Mouse (Mus musculus) spleen, adult 2 months (tissue): ENCODE measurements around the gene Ninj2. TPM values are rescaled to one million over a fixed set of nuclear protein-coding genes. Genes with fewer than 3 reads are reported as not detected.

Experiments used
- DNase-seq, 2 experiments: peaks; one replicate each; pipeline versions ENCODE4 v3.0.0 to v3.0.0-alpha.2; 2012 to 2021; ENCODE audit warnings: low spot score in 2 of 2, low read depth in 1 of 2
- H3K27ac ChIP-seq: fragments of 200-500 bp; 2 replicates; pipeline ENCODE4 v1.5.1; 2012; ENCODE audit warnings: low read length, inconsistent platforms; ENCODE audit not compliant: insufficient read depth
- H3K27me3 ChIP-seq: fragments of 200-500 bp; 2 replicates; pipeline ENCODE4 v1.6.1; 2012; ENCODE audit warnings: mild to moderate bottlenecking, moderate library complexity, low read length, inconsistent platforms; ENCODE audit not compliant: control insufficient read depth, insufficient read depth
- H3K36me3 ChIP-seq: fragments of 200-500 bp; 2 replicates; pipeline ENCODE4 v1.6.1; 2012; ENCODE audit warnings: mild to moderate bottlenecking, low read length, inconsistent platforms; ENCODE audit not compliant: control insufficient read depth, insufficient read depth
- H3K4me1 ChIP-seq: fragments of 200-500 bp; 2 replicates; pipeline ENCODE4 v1.6.1; 2011; ENCODE audit warnings: inconsistent platforms; ENCODE audit not compliant: control insufficient read depth, insufficient read depth, insufficient read length
- H3K4me3 ChIP-seq: fragments of 200-500 bp; 2 replicates; pipeline ENCODE4 v1.5.1; 2011; ENCODE audit warnings: mild to moderate bottlenecking, inconsistent platforms; ENCODE audit not compliant: insufficient read depth, insufficient read length; ENCODE audit errors: extremely low read depth
- CTCF ChIP-seq: fragments of 200-500 bp; IDR thresholded peaks from 2 replicates; pipeline ENCODE4 v1.5.1; 2011; ENCODE audit warnings: mild to moderate bottlenecking, inconsistent platforms; ENCODE audit not compliant: insufficient read depth, insufficient read length, insufficient replicate concordance; ENCODE audit errors: extremely low read depth
- POLR2A ChIP-seq: fragments of 200-500 bp; IDR thresholded peaks from 2 replicates; pipeline ENCODE4 v1.6.1; 2011; ENCODE audit warnings: low read depth, low read length, inconsistent platforms
- WGBS: fragments of 180-500 bp; shearing (Covaris S2); methylation state at CpG from one replicate; pipeline ENCODE4 v1.1.7; 2018; 5-methylcytosine and 5-hydroxymethylcytosine counted together
- polyA plus RNA-seq: library from polyadenylated mRNA; depleted of rRNA; stranded (reverse); fragments of >200 nt; gene quantifications from 2 replicates; pipeline ENCODE4 v1.2.3, GENCODE M21; 2012

The Ninj2 gene
- polyA plus RNA-seq, 1 experiment = 0.19 TPM

DNA sequence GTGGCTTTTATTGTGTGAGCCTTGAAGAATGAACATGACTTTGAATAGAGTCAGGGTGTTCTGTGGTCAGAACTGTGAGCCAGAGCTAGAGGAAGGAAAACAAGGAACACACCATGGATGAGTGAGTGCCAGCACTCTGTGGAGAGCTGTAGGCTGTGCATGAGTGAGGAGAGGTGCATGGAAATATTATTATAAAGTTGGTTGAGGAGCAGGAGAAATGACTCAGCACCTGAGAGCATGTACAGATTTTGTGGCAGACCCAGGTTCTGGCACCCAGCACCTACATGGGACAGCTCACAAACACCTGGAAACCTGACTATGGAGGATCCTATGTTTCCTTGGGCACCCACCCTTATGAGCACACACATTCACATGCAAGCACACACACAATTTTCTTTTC lies 11.9 kb downstream of the Ninj2 start:
- H3K27me3 ChIP-seq = no peaks in the 10 kb centered on the region
- no peaks in the 10 kb centered on the region; the same call in 1 of the 2 replicates for H3K4me1 ChIP-seq
- TF ChIP-seq CTCF = no peak
- TF ChIP-seq POLR2A = no peak
- no peak overlapping the region for H3K4me3 ChIP-seq
- H3K36me3 ChIP-seq = no peaks in the 10 kb centered on the region
- no peak for DNase-seq
- no peak overlapping the region for H3K27ac ChIP-seq

DNA sequence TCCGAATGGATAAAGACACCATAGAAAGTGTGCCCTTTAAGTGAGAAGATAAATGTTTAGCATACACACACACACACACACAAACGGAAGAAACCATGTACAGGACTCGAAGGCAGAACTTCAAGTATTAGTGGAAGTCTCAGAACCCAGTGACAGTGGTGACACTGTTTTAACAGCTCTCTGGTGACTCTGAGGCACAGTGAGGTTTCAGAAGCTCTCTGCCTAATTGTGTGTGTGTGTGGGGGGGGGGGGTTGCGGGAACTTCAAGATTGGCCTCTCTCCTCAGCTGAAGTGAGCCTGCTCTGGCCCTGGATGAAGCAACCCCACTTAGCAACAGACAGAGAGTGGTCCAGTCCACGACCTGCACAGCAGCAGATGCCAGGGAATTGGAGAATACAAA lies 14.4 kb downstream of the Ninj2 start:
- Histone ChIP-seq H3K4me3 (no peak overlapping the region), H3K36me3 (no peaks in the 10 kb centered on the region), H3K27ac (no peak overlapping the region), H3K27me3 (no peaks in the 10 kb centered on the region), H3K4me1 (peaks cover 5% of the 10 kb centered on the region; the same call in 1 of the 2 replicates)
- TF ChIP-seq POLR2A (no peak), CTCF (no peak)
- 74% methylated on average over 5 of the region's 5 CpGs for WGBS
- no peak for DNase-seq

DNA sequence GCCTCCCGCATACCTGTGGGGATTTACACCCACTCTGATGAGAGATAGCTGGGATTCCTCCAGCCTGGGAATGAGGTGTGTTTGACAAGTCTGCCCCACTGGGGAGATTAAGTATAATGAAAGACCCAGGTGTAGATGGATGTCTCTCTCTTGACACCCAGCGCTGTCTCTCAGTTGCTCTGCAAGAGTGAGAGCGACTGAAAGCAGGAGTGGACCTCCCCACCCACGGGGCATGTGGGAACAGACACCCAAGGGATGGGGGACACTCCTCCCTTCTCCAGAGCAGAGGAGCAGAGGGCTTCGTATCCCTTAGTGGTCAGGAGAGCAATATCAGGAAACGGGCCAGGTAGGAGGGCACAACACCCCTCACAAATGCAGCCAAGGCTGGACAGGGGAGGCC lies 14.9 kb downstream of the Ninj2 start:
- DNase-seq = no peak
- no peak for TF ChIP-seq CTCF
- TF ChIP-seq POLR2A = no peak
- H3K36me3 ChIP-seq = no peaks in the 10 kb centered on the region
- H3K27me3 ChIP-seq = no peaks in the 10 kb centered on the region
- no peak overlapping the region for H3K4me3 ChIP-seq
- H3K27ac ChIP-seq = no peak overlapping the region
- WGBS = 85% methylated on average over 6 of the region's 6 CpGs
- peaks cover 6% of the 10 kb centered on the region; the same call in 1 of the 2 replicates for H3K4me1 ChIP-seq

DNA sequence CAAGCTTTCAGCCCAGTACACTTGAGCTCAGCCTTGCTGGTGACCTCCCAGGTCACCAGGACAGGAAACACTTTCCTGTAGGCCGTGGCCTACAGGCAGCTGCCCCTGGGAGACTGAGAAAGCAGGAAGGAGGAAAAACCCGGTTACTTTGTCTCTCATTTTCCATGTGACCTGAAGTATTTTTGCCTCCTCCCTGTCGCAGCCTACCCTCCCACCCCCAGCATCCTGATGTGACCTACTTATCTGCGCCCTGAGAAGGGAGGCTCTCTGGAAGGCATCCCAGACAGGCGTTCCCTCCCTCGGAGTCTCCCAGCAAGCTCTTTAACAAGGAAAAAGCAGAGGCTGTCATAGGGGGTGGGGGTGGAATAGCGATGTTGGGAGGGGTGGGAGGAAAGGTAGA lies 16.0 kb downstream of the Ninj2 start:
- TF ChIP-seq POLR2A (no peak), CTCF (no peak)
- H3K4me1 ChIP-seq = peaks cover 14% of the 10 kb centered on the region; the same call in 1 of the 2 replicates
- no peak for DNase-seq
- H3K27ac ChIP-seq = no peak overlapping the region
- WGBS = 74% methylated on average over 7 of the region's 7 CpGs
- H3K36me3 ChIP-seq = no peaks in the 10 kb centered on the region
- no peaks in the 10 kb centered on the region for H3K27me3 ChIP-seq
- no peak overlapping the region for H3K4me3 ChIP-seq

DNA sequence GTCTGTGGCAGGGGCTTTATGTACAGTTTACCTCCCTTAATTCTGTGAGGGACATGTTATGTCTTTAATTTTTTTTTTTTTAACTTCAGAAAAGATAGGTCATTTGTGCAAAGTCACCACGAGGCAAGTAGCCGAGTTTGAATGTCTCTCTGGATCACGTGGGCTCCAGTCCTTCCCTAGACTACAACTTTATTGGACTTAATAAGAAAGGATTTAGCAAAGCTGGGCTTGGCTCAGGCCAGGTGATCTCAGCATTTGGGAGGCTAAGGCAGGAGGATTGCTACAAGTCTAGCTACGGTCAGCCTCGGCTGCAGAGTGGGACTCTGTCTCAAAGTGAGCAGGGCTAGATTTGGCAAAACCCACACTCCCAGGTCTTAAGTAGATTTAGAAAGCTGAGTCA lies 16.8 kb downstream of the Ninj2 start:
- Histone ChIP-seq H3K4me1 (peaks cover 14% of the 10 kb centered on the region; the same call in 1 of the 2 replicates), H3K36me3 (no peaks in the 10 kb centered on the region), H3K4me3 (no peak overlapping the region), H3K27ac (no peak overlapping the region), H3K27me3 (no peaks in the 10 kb centered on the region)
- TF ChIP-seq POLR2A (no peak), CTCF (no peak)
- DNase-seq = no peak
- 79% methylated on average over 5 of the region's 5 CpGs for WGBS

DNA sequence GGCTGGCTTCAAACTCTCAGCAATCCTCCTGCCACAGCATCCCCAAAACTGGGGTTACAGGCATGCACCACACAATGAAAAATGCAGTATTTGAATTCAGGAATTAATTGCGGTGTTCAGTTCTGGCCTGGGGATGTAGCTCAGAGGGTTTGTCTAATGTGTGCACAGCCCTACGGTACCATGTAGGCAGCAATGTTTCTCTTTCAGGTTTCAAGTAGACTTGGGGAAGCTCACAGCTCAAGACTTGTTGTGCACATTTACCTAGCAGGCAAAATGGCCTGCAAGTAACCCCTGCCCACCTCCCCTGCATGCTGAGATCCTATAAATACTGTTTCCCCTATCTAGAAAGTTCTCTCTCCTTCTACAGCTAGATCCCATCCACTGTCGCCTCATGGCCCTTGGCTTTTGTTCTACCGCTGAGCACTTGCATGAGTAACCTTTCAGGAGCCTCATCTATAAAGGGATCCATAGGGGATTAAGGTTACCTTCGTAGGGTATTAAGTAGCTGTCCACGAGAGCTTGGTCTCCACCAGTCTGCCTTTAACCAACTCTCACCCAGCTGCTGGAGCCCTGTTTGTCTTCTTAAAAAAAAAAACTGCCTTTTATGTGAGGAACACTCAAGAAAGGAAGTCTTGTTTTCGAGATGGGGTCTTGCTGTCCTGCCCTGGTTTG lies 17.7 kb downstream of the Ninj2 start:
- H3K27ac ChIP-seq = no peak overlapping the region
- no peaks in the 10 kb centered on the region for H3K36me3 ChIP-seq
- TF ChIP-seq CTCF (no peak), POLR2A (no peak)
- no peak for DNase-seq
- 69% methylated on average over 7 of the region's 7 CpGs for WGBS
- H3K27me3 ChIP-seq = no peaks in the 10 kb centered on the region
- peaks cover 14% of the 10 kb centered on the region; the same call in 1 of the 2 replicates for H3K4me1 ChIP-seq
- no peak overlapping the region for H3K4me3 ChIP-seq

DNA sequence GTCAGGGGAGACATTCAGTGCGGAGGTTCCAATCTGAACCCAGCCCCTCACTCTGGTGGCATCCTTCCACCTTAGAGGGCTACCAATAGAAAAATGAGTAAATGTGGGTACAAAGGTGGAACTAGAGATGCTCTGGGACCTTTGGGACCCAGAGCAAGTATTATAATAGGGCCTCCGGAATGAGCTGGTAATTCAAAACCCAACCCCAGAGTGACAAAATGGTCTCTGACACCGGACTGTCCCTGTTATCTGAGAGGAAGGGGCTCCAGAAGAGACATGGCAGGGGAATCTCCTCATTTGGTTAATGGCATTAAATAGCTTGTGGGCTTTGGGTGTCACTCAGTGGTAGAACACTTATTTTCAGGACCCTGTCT lies 18.2 kb downstream of the Ninj2 start:
- Histone ChIP-seq H3K4me3 (no peak overlapping the region), H3K4me1 (peaks cover 14% of the 10 kb centered on the region; the same call in 1 of the 2 replicates), H3K36me3 (no peaks in the 10 kb centered on the region), H3K27me3 (no peaks in the 10 kb centered on the region), H3K27ac (no peak overlapping the region)
- no peak for TF ChIP-seq POLR2A
- TF ChIP-seq CTCF = no peak
- 73% methylated on average over 3 of the region's 3 CpGs for WGBS
- no peak for DNase-seq
